In the genomic region with DNA sequence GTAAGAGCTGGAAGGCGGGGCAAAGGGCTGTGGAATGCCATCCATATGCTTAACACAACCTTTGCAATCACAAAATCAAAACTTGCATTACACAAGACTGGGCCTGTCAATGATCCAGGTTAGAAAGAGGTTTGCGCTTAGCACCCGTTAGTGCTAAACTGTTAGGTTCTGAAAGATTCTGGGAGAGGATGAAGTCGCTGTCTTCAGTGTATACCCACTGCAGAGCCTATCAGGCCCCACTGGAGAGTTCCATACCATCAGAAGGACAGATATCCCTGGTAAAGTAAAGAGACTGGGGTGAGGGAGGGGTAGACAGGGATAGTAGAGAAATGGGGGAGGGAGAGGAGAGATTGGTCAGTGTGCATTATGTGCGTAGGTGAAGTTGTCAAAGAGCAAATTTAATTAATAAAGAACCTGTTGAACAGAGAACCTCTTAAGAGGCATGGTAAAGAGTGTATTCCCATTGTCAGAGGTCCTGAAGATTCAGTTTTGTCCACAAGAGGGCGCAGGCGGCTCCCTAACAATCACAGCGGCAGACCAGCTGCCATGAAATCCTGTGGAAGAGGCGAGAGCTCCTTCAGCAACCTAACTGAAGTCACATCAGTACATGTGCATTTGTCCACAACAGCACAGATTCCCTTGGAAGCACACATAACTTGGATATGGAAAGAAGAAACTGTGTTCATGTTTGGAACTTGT, we compare ENCODE assay signal across 8 mouse cellular contexts. TPM values are rescaled to one million over a fixed set of nuclear protein-coding genes. Genes with fewer than 3 reads are reported as not detected.
DNase-seq lines count a peak whose midpoint lies in the region; ATAC-seq and TF ChIP-seq lines count a peak whose summit lies in the region.

No protein-coding gene starts in this region.

- peaks cover 43% of the 10 kb centered on the region for H3K4me1 ChIP-seq in E14TG2a.4 (replicated peaks; ENCODE audit: low read depth, low read length)
- no peaks in the 10 kb centered on the region for H3K4me1 ChIP-seq in forebrain, embryonic 11.5 days (replicated peaks; ENCODE audit: control insufficient read depth, insufficient read depth, low read length)
- H3K4me1 ChIP-seq in heart, postnatal 0 days (ENCODE audit: control insufficient read depth, insufficient read depth) = no peaks in the 10 kb centered on the region
- H3K4me1 ChIP-seq in liver, embryonic 14.5 days (replicated peaks; ENCODE audit: control insufficient read depth in 2 of 2, insufficient read depth in 2 of 2, low read length in 1 of 2) = no peaks in the 10 kb centered on the region; a peak in 1 of 4 replicates
- H3K4me1 ChIP-seq in neural tube, embryonic 14.5 days (ENCODE audit: control insufficient read depth, insufficient read depth, low read length) = no peaks in the 10 kb centered on the region

- peak; percentile 70 for TF ChIP-seq CTCF in E14TG2a.4 (conservative IDR thresholded peaks at IDR 0.05; ENCODE audit: low read length)
- peak; percentile 93 for TF ChIP-seq CTCF in heart, postnatal 0 days (IDR thresholded peaks at IDR 0.05; ENCODE audit: low read depth)
- TF ChIP-seq CTCF in liver, embryonic 14.5 days (IDR thresholded peaks at IDR 0.05; ENCODE audit: low read depth) = peak; percentile 94

- peak; percentile 81 for ATAC-seq in forebrain, embryonic 11.5 days (replicated peaks; ENCODE audit: low FRiP score)
- ATAC-seq in heart, postnatal 0 days (ENCODE audit: insufficient read depth, low read depth) = peak; percentile 72; the same call in 1 of the 2 replicates
- peak; percentile 45; the same call in 1 of the 2 replicates for ATAC-seq in liver, embryonic 14.5 days (ENCODE audit: insufficient read depth)
- ATAC-seq in neural tube, embryonic 14.5 days (ENCODE audit: low read depth) = peak; percentile 93

- no peak overlapping the region for H3K4me3 ChIP-seq in E14TG2a.4 (replicated peaks; ENCODE audit: low read length)
- no peak overlapping the region for H3K4me3 ChIP-seq in forebrain, embryonic 11.5 days (ENCODE audit: low read depth, low read length)
- no peak overlapping the region for H3K4me3 ChIP-seq in heart, postnatal 0 days (ENCODE audit: low read depth, low read length)
- no peak overlapping the region for H3K4me3 ChIP-seq in liver, embryonic 14.5 days (ENCODE audit: insufficient read depth in 1 of 2, low read depth in 2 of 2, low read length in 2 of 2)
- no peak overlapping the region for H3K4me3 ChIP-seq in neural tube, embryonic 14.5 days (ENCODE audit: low read depth, low read length)

- peak; percentile 65 for DNase-seq in c-Kit-positive CD71-positive TER-119-negative erythroid progenitor cells, embryonic 14.5 days (ENCODE audit: low read depth)
- peak; percentile 91 for DNase-seq in forebrain, embryonic 11.5 days (ENCODE audit: low spot score)
- peak; percentile 79 for DNase-seq in heart, postnatal 0 days (ENCODE audit: low spot score)
- DNase-seq in kidney, postnatal 14 days = peak; percentile 86
- DNase-seq in liver, embryonic 14.5 days (ENCODE audit: low read depth in 3 of 3, low spot score in 3 of 3) = peak; percentile 41 to 56 (median 51)
- peak; percentile 64 for DNase-seq in telencephalon, adult 2 months (ENCODE audit: low read depth, low spot score)

- no peak overlapping the region for H3K9ac ChIP-seq in forebrain, embryonic 11.5 days (ENCODE audit: low read length)
- H3K9ac ChIP-seq in heart, postnatal 0 days (replicated peaks; ENCODE audit: low read depth, low read length) = no peak overlapping the region
- no peak overlapping the region for H3K9ac ChIP-seq in liver, embryonic 14.5 days (replicated peaks)
- H3K9ac ChIP-seq in neural tube, embryonic 14.5 days (replicated peaks; ENCODE audit: low read depth, low read length) = no peak overlapping the region

- no peaks in the 10 kb centered on the region for H3K36me3 ChIP-seq in E14TG2a.4 (ENCODE audit: insufficient read depth, low read length)
- no peaks in the 10 kb centered on the region for H3K36me3 ChIP-seq in forebrain, embryonic 11.5 days (ENCODE audit: control insufficient read depth, insufficient read depth, low read length)
- H3K36me3 ChIP-seq in heart, postnatal 0 days (replicated peaks; ENCODE audit: control insufficient read depth, insufficient read depth, low read length) = no peaks in the 10 kb centered on the region
- no peaks in the 10 kb centered on the region for H3K36me3 ChIP-seq in liver, embryonic 14.5 days (replicated peaks; ENCODE audit: control insufficient read depth, insufficient read depth, low read depth)
- no peaks in the 10 kb centered on the region for H3K36me3 ChIP-seq in neural tube, embryonic 14.5 days (ENCODE audit: control insufficient read depth, insufficient read depth, low read length)

- H3K27ac ChIP-seq in forebrain, embryonic 11.5 days (ENCODE audit: low read depth, low read length) = no peak overlapping the region
- H3K27ac ChIP-seq in heart, postnatal 0 days (ENCODE audit: low read depth) = no peak overlapping the region
- H3K27ac ChIP-seq in liver, embryonic 14.5 days = no peak overlapping the region
- H3K27ac ChIP-seq in neural tube, embryonic 14.5 days (ENCODE audit: low read depth, low read length) = no peak overlapping the region

- no peaks in the 10 kb centered on the region for H3K27me3 ChIP-seq in E14TG2a.4 (ENCODE audit: insufficient read depth, low read length)
- H3K27me3 ChIP-seq in forebrain, embryonic 11.5 days (ENCODE audit: control insufficient read depth, insufficient read depth, low read length) = no peaks in the 10 kb centered on the region
- H3K27me3 ChIP-seq in heart, postnatal 0 days (ENCODE audit: control insufficient read depth, insufficient read depth, low read length) = no peaks in the 10 kb centered on the region
- no peaks in the 10 kb centered on the region for H3K27me3 ChIP-seq in liver, embryonic 14.5 days (ENCODE audit: control insufficient read depth, insufficient read depth, low read length)
- no peaks in the 10 kb centered on the region for H3K27me3 ChIP-seq in neural tube, embryonic 14.5 days (ENCODE audit: control insufficient read depth, insufficient read depth, low read length)

- WGBS in forebrain, embryonic 11.5 days = 34% methylated on average over 9 of the region's 9 CpGs
- 27% methylated on average over 9 of the region's 9 CpGs for whole genome bisulfite sequencing in heart, postnatal 0 days
- 24% methylated on average over 9 of the region's 9 CpGs for WGBS in liver, embryonic 14.5 days (ENCODE audit: insufficient replicate concordance)
- 30% methylated on average over 9 of the region's 9 CpGs for WGBS in neural tube, embryonic 14.5 days

- no peaks in the 10 kb centered on the region for H3K9me3 ChIP-seq in E14TG2a.4 (ENCODE audit: low read length)
- no peaks in the 10 kb centered on the region for H3K9me3 ChIP-seq in forebrain, embryonic 11.5 days (ENCODE audit: control insufficient read depth, low read length)
- H3K9me3 ChIP-seq in heart, postnatal 0 days (replicated peaks; ENCODE audit: control insufficient read depth, low read length) = no peaks in the 10 kb centered on the region
- H3K9me3 ChIP-seq in liver, embryonic 14.5 days (ENCODE audit: control insufficient read depth, low read length) = no peaks in the 10 kb centered on the region
- no peaks in the 10 kb centered on the region for H3K9me3 ChIP-seq in neural tube, embryonic 14.5 days (ENCODE audit: control insufficient read depth, low read length)

- TF ChIP-seq EP300 in heart, postnatal 0 days (IDR thresholded peaks at IDR 0.05; ENCODE audit: low read depth) = no peak
- no peak for TF ChIP-seq EP300 in liver, embryonic 14.5 days (IDR thresholded peaks at IDR 0.05; ENCODE audit: low read depth)

- H3K4me2 ChIP-seq in forebrain, embryonic 11.5 days (ENCODE audit: low read depth, low read length, severe bottlenecking) = no peak overlapping the region
- no peak overlapping the region for H3K4me2 ChIP-seq in heart, postnatal 0 days (ENCODE audit: low read depth, low read length)
- no peak overlapping the region for H3K4me2 ChIP-seq in liver, embryonic 14.5 days (ENCODE audit: low read depth)
- no peak overlapping the region for H3K4me2 ChIP-seq in neural tube, embryonic 14.5 days (ENCODE audit: low read depth, low read length)

RNA-seq across cellular contexts. Expression of a gene that starts 13.9 kb away (rescaled TPM):
- polyA plus RNA-seq in forebrain, embryonic 11.5 days (2014; fragmentation: Nextera tagmentation; extraction: Ambion mirVana) = 169 and 176 TPM in 2 replicates
- total RNA-seq in heart, postnatal 0 days (2014; rRNA removed; ENCODE audit: low replicate concordance) = 10.5 and 17.0 TPM in 2 replicates
- 19.0 TPM in 2 replicates for polyA plus RNA-seq in heart, postnatal 0 days (2015; fragmentation: Nextera tagmentation; extraction: Ambion mirVana)
- polyA plus RNA-seq in liver, embryonic 14.5 days (2012; rRNA removed) = 6.9 and 15.2 TPM in 2 replicates
- polyA plus RNA-seq in liver, embryonic 14.5 days (2014; fragmentation: Nextera tagmentation; extraction: Ambion mirVana) = 47.5 and 55.9 TPM in 2 replicates
- polyA plus RNA-seq in neural tube, embryonic 14.5 days (2014; fragmentation: Nextera tagmentation; extraction: Ambion mirVana) = 49.2 and 60.9 TPM in 2 replicates
